Mouse (Mus musculus): ENCODE measurements around the gene Ifnar2. TPM values are rescaled to one million over a fixed set of nuclear protein-coding genes. Genes with fewer than 3 reads are reported as not detected.
A peak's percentile ranks its signal among the peaks of the same experiment; 100 is the strongest.

Ifnar2 gene
- total and polyA plus RNA-seq, 2 experiments, result 69.1 to 144 TPM

GRCm38 (mm10) chr16:91381606-91382005 lies 9.0 kb downstream of the Ifnar2 start:
- H3K36me3 ChIP-seq (ENCODE audit: control insufficient read depth, insufficient read depth, low read length), result peaks cover 8% of the 10 kb centered on the region; the same call in 1 of the 2 replicates
- no peaks in the 10 kb centered on the region for H3K27me3 ChIP-seq (ENCODE audit: control insufficient read depth, insufficient read depth, low read length)
- no peak for DNase-seq (ENCODE audit: extremely low read depth, low read depth, low spot score)
- 0 out of 2 replicates have a peak overlapping the region, but pooled peaks have one; percentile 7 for H3K27ac ChIP-seq (replicated peaks; ENCODE audit: insufficient read depth, low read depth, low read length)
- 86% methylated on average over 4 of the region's 4 CpGs for WGBS
- H3K4me3 ChIP-seq (ENCODE audit: insufficient read depth, low read depth, low read length), result no peak overlapping the region
- peaks cover 37% of the 10 kb centered on the region for H3K79me2 ChIP-seq (ENCODE audit: control insufficient read depth, insufficient read depth, low read length)
- no peak overlapping the region for H3K9ac ChIP-seq (ENCODE audit: low read depth, low read length)
- TF ChIP-seq CTCF (IDR thresholded peaks at IDR 0.05; ENCODE audit: low read depth, low read length) (no peak), POLR2A (IDR thresholded peaks at IDR 0.05; ENCODE audit: extremely low read depth, insufficient read depth, low read length) (no peak)
- peaks cover 37% of the 10 kb centered on the region for H3K4me1 ChIP-seq (ENCODE audit: control insufficient read depth, insufficient read depth, low read length)

DNA sequence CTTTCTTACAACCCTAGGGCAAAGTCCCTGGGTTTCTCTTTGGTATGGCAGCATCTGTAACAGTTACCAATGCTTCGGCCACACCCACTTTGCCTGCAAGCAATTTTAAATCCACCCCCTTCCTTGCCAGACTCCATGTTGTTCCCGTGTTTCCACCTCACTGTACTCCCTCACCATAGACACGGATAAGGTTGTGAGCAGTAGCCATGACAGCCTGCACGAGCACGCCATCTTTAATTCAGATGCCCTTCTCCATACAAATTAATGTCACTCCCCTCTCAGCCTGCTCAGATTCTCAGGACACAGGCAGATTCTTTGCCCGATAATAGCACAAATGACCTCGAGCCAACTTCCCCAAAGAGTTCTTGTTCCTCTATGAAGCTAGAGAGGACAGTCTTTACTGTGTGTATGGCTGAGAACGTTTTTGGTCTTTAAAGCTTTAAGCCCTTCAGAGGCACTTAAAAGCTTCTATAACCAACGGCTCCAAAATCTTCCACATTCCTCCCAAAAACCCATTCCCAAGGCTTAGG lies 9.7 kb downstream of the Ifnar2 start:
- WGBS, result 82% methylated on average over 9 of the region's 9 CpGs
- no peaks in the 10 kb centered on the region for H3K27me3 ChIP-seq (ENCODE audit: control insufficient read depth, insufficient read depth, low read length)
- H3K36me3 ChIP-seq (ENCODE audit: control insufficient read depth, insufficient read depth, low read length), result peaks cover 11% of the 10 kb centered on the region
- H3K79me2 ChIP-seq (ENCODE audit: control insufficient read depth, insufficient read depth, low read length), result peaks cover 34% of the 10 kb centered on the region
- DNase-seq (ENCODE audit: extremely low read depth, low read depth, low spot score), result peak; percentile 36
- H3K9ac ChIP-seq (ENCODE audit: low read depth, low read length), result no peak overlapping the region
- H3K27ac ChIP-seq (replicated peaks; ENCODE audit: insufficient read depth, low read depth, low read length), result 0 out of 2 replicates have a peak overlapping the region, but pooled peaks have one; percentile 20
- H3K4me1 ChIP-seq (ENCODE audit: control insufficient read depth, insufficient read depth, low read length), result peaks cover 44% of the 10 kb centered on the region
- no peak overlapping the region for H3K4me3 ChIP-seq (ENCODE audit: insufficient read depth, low read depth, low read length)
- TF ChIP-seq POLR2A (IDR thresholded peaks at IDR 0.05; ENCODE audit: extremely low read depth, insufficient read depth, low read length), result no peak
- no peak for TF ChIP-seq CTCF (IDR thresholded peaks at IDR 0.05; ENCODE audit: low read depth, low read length)

GRCm38 (mm10) chr16:91384221-91384620 lies 11.6 kb downstream of the Ifnar2 start:
- Histone ChIP-seq H3K4me3 (ENCODE audit: insufficient read depth, low read depth, low read length) (no peak overlapping the region), H3K4me1 (ENCODE audit: control insufficient read depth, insufficient read depth, low read length) (peaks cover 33% of the 10 kb centered on the region), H3K36me3 (ENCODE audit: control insufficient read depth, insufficient read depth, low read length) (peaks cover 24% of the 10 kb centered on the region), H3K9ac (ENCODE audit: low read depth, low read length) (no peak overlapping the region), H3K27me3 (ENCODE audit: control insufficient read depth, insufficient read depth, low read length) (no peaks in the 10 kb centered on the region), H3K27ac (replicated peaks; ENCODE audit: insufficient read depth, low read depth, low read length) (no peak overlapping the region), H3K79me2 (ENCODE audit: control insufficient read depth, insufficient read depth, low read length) (peaks cover 24% of the 10 kb centered on the region)
- TF ChIP-seq CTCF (IDR thresholded peaks at IDR 0.05; ENCODE audit: low read depth, low read length), result no peak
- TF ChIP-seq POLR2A (IDR thresholded peaks at IDR 0.05; ENCODE audit: extremely low read depth, insufficient read depth, low read length), result no peak
- WGBS, result 73% methylated on average over 4 of the region's 4 CpGs
- DNase-seq (ENCODE audit: extremely low read depth, low read depth, low spot score), result no peak

- H3K36me3 ChIP-seq (ENCODE audit: control insufficient read depth, insufficient read depth, low read length), result peaks cover 29% of the 10 kb centered on the region
- 4% methylated on average over 10 of the region's 10 CpGs for WGBS
Observed at GRCm38 (mm10) chr16:91385621-91386020, 13.0 kb downstream of the Ifnar2 start.

DNA sequence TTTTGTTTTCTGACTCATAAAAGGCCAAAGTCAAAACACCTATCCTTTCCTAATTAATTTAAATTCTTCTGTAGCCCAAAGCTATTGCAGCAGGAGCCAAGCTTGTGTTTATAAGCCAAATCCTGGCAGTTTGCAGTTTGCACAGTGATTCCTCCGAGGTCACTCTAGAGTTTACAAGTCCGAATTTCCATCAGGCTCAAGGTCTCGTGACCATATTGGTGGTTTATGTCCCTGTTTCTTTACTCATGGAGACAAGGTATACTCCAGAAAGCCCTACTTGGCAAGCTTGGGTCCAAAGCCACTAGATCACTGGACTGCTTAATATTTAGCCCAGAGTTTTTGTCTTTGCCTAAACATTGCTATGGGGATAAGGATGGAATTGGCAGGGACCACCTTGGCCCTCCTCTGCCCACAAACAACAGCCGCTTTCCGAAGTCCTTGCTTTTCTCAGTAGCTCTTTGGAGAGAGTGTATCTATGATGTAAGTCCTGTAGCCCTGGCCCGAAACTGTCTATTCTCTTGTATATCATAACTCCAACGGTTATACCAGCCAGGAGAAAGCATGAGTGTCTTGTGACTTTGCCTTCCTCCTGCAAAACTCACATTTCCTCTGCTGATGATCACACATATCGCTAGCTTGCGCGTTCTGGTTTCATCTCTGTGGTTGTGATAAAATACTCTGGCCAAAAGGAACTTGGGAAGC lies 14.0 kb downstream of the Ifnar2 start:
- H3K4me1 ChIP-seq (ENCODE audit: control insufficient read depth, insufficient read depth, low read length), result peaks cover 24% of the 10 kb centered on the region
- 33% methylated on average over 10 of the region's 10 CpGs for WGBS
- no peaks in the 10 kb centered on the region for H3K27me3 ChIP-seq (ENCODE audit: control insufficient read depth, insufficient read depth, low read length)
- peaks cover 34% of the 10 kb centered on the region for H3K36me3 ChIP-seq (ENCODE audit: control insufficient read depth, insufficient read depth, low read length)
- no peak overlapping the region for H3K4me3 ChIP-seq (ENCODE audit: insufficient read depth, low read depth, low read length)
- H3K27ac ChIP-seq (replicated peaks; ENCODE audit: insufficient read depth, low read depth, low read length), result peak overlapping the region; percentile 88
- peaks cover 9% of the 10 kb centered on the region; the same call in 1 of the 2 replicates for H3K79me2 ChIP-seq (ENCODE audit: control insufficient read depth, insufficient read depth, low read length)
- H3K9ac ChIP-seq (ENCODE audit: low read depth, low read length), result no peak overlapping the region
- peak; percentile 91 for DNase-seq (ENCODE audit: extremely low read depth, low read depth, low spot score)
- TF ChIP-seq POLR2A (IDR thresholded peaks at IDR 0.05; ENCODE audit: extremely low read depth, insufficient read depth, low read length), result no peak

More at GRCm38 (mm10) chr16:91385621-91386020, 13.0 kb downstream of the Ifnar2 start:
- peaks cover 27% of the 10 kb centered on the region for H3K4me1 ChIP-seq (ENCODE audit: control insufficient read depth, insufficient read depth, low read length)
- TF ChIP-seq POLR2A (IDR thresholded peaks at IDR 0.05; ENCODE audit: extremely low read depth, insufficient read depth, low read length), result 0 out of 2 replicates have a peak, but pooled peaks have one; percentile 21
- TF ChIP-seq CTCF (IDR thresholded peaks at IDR 0.05; ENCODE audit: low read depth, low read length), result peak; percentile 26
- H3K27ac ChIP-seq (replicated peaks; ENCODE audit: insufficient read depth, low read depth, low read length), result peak overlapping the region; percentile 88
- peaks cover 14% of the 10 kb centered on the region for H3K79me2 ChIP-seq (ENCODE audit: control insufficient read depth, insufficient read depth, low read length)
- H3K27me3 ChIP-seq (ENCODE audit: control insufficient read depth, insufficient read depth, low read length), result no peaks in the 10 kb centered on the region
- no peak overlapping the region for H3K4me3 ChIP-seq (ENCODE audit: insufficient read depth, low read depth, low read length)
- peak overlapping the region; percentile 1; the same call in 1 of the 2 replicates for H3K9ac ChIP-seq (ENCODE audit: low read depth, low read length)
- DNase-seq (ENCODE audit: extremely low read depth, low read depth, low spot score), result peak; percentile 96

DNA sequence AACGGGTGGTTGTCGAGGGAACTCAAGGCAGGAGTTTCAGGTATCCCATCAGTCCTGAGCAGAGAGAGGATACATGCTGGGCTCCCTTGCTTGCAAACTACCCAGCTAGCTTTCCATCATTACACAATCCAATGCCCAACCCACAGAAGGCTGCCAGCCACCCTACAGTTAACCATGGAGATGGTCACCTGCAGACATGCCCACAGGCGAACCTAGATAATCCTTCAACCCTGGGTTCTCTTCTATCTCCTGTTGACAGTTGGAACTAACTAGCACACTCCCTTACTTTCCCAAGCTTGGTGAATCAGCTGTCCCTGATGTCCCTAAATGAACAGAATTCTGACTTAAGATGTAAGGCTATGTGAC lies 14.5 kb downstream of the Ifnar2 start:
- Histone ChIP-seq H3K4me3 (ENCODE audit: insufficient read depth, low read depth, low read length) (no peak overlapping the region), H3K27ac (replicated peaks; ENCODE audit: insufficient read depth, low read depth, low read length) (peak overlapping the region; percentile 30), H3K4me1 (ENCODE audit: control insufficient read depth, insufficient read depth, low read length) (peaks cover 20% of the 10 kb centered on the region), H3K9ac (ENCODE audit: low read depth, low read length) (no peak overlapping the region), H3K79me2 (ENCODE audit: control insufficient read depth, insufficient read depth, low read length) (peaks cover 3% of the 10 kb centered on the region; the same call in 1 of the 2 replicates), H3K27me3 (ENCODE audit: control insufficient read depth, insufficient read depth, low read length) (no peaks in the 10 kb centered on the region), H3K36me3 (ENCODE audit: control insufficient read depth, insufficient read depth, low read length) (peaks cover 37% of the 10 kb centered on the region)
- WGBS, result 69% methylated on average over 3 of the region's 3 CpGs
- no peak for TF ChIP-seq POLR2A (IDR thresholded peaks at IDR 0.05; ENCODE audit: extremely low read depth, insufficient read depth, low read length)
- TF ChIP-seq CTCF (IDR thresholded peaks at IDR 0.05; ENCODE audit: low read depth, low read length), result no peak
- DNase-seq (ENCODE audit: extremely low read depth, low read depth, low spot score), result no peak

All from liver, adult 2 months (tissue).